Mouse (Mus musculus) E14TG2a.4 (cell line): ENCODE data around the gene Olfr69.
"Not testable (repeated sequence)": the region's sequence is repeated elsewhere in the genome, so short reads cannot be mapped to it uniquely, and the experiment has no call there.

Source experiments
- CTCF ChIP-seq: conservative IDR thresholded peaks from 2 replicates; pipeline ENCODE4 v1.5.1; 2014; ENCODE audit warnings: low read length
- NANOG ChIP-seq: IDR thresholded peaks from 2 replicates; pipeline ENCODE4 v1.6.1; 2014; ENCODE audit warnings: borderline replicate concordance, low read length, mixed read lengths
- POU5F1 ChIP-seq: IDR thresholded peaks from 2 replicates; pipeline ENCODE4 v1.6.1; 2014; ENCODE audit warnings: low read length, borderline replicate concordance

DNA sequence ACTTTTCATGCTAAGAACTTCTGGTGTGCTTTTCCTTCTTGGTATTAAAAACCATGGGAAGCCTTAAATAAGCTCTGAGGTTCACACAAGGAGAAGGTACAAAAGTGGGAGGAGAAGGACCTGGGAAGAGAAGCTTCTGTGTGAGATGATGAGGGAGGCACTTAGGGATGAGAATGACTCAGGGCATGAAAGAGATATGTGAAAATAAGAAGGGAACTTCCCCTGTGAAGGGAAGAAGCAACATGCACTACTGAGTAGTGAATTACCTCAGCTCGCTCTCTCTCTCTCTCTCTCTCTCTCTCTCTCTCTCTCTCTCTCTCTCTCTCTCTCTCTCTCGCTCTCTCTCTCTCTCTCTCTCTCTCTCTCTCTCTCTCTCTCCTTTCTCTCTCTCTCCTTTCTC lies 43.7 kb upstream of the Olfr69 start:
- not testable (repeated sequence) for TF ChIP-seq CTCF, POU5F1, NANOG
